Mouse (Mus musculus) heart, postnatal 0 days (tissue): Measurements from ENCODE around the gene Pirt.

Experiments
- CTCF ChIP-seq: IDR thresholded peaks from 2 replicates; pipeline ENCODE4 v1.5.1; 2016; ENCODE audit warnings: antibody characterized with exemption, control low read depth, low read depth
- EP300 ChIP-seq: IDR thresholded peaks from 2 replicates; pipeline ENCODE4 v1.6.1; 2016; ENCODE audit warnings: antibody characterized with exemption, low read depth

DNA sequence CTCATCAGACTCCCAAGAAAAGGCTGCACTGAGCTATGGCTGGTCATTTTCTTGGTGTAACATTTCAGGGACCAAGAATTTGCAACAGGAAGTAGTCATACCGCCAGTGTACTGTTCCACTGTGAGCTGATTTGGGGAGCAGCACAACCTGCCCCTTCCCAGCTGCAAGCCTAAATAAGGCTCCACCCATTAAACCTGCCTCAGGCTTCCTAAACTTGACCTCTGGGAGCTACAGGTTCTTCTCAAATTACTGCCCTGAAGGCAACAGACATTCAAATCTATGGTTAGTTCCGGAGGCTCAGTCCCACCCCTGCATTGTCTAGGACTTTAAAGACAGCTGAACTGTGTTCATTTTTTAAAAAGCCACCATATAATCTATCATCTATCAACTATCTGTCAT, 8.2 kb downstream of the Pirt start:
- TF ChIP-seq EP300 (no peak), CTCF (no peak)
